Mouse (Mus musculus) limb, embryonic 11.5 days (tissue): ENCODE measurements around the gene Rhd. TPM values are rescaled to one million over a fixed set of nuclear protein-coding genes. Genes with fewer than 3 reads are reported as not detected.

Source experiments
- ATAC-seq: fragments of 200-750 bp; cut with Nextera tagmentation; 2 replicates; pipeline ENCODE4 v1.8.0; 2017; ENCODE audit warnings: low read depth; ENCODE audit not compliant: insufficient number of reproducible peaks, low FRiP score, low TSS enrichment
- DNase-seq: peaks from one replicate; pipeline ENCODE4 v3.0.0-alpha.2; 2015; ENCODE audit warnings: low spot score
- H3K27ac ChIP-seq: fragments of 300-500 bp; sonication (generic); replicated peaks from 2 replicates; pipeline ENCODE4 v1.5.1; 2014; ENCODE audit warnings: low read depth, mild to moderate bottlenecking, low read length
- H3K27me3 ChIP-seq: fragments of 300-500 bp; sonication (generic); 2 replicates; pipeline ENCODE4 v1.6.1; 2014; ENCODE audit warnings: mild to moderate bottlenecking, low read length, mixed read lengths; ENCODE audit not compliant: control insufficient read depth, insufficient read depth
- H3K36me3 ChIP-seq: fragments of 300-500 bp; sonication (generic); 2 replicates; pipeline ENCODE4 v1.6.1; 2014; ENCODE audit warnings: mild to moderate bottlenecking, low read length, moderate library complexity, mixed read lengths; ENCODE audit not compliant: control insufficient read depth, insufficient read depth
- H3K4me1 ChIP-seq: fragments of 300-500 bp; sonication (generic); 2 replicates; pipeline ENCODE4 v1.6.1; 2014; ENCODE audit warnings: low read length, mixed read lengths; ENCODE audit not compliant: control insufficient read depth, insufficient read depth
- H3K4me2 ChIP-seq: fragments of 300-500 bp; sonication (generic); 2 replicates; pipeline ENCODE4 v1.6.1; 2014; ENCODE audit warnings: low read depth, mild to moderate bottlenecking, moderate library complexity; ENCODE audit not compliant: severe bottlenecking
- H3K4me3 ChIP-seq: fragments of 300-500 bp; sonication (generic); 2 replicates; pipeline ENCODE4 v1.5.1; 2014; ENCODE audit warnings: low read depth, low read length
- H3K9ac ChIP-seq: fragments of 300-500 bp; sonication (generic); 2 replicates; pipeline ENCODE4 v1.6.1; 2014; ENCODE audit warnings: mild to moderate bottlenecking, low read length
- H3K9me3 ChIP-seq: fragments of 300-500 bp; sonication (generic); 2 replicates; pipeline ENCODE4 v1.6.1; 2016; ENCODE audit warnings: low read length; ENCODE audit not compliant: control insufficient read depth
- WGBS: fragments of 180-500 bp; shearing (Covaris S2); extraction: QIAGEN DNeasy Blood & Tissue Kit; methylation state at CpG from one replicate; pipeline ENCODE4 v1.1.7; 2014; 5-methylcytosine and 5-hydroxymethylcytosine counted together
- polyA plus RNA-seq: library from polyadenylated mRNA; unstranded; fragments of >200 nt; fragmentation: Nextera tagmentation; extraction: Ambion mirVana; gene quantifications from 2 replicates; pipeline ENCODE4 v1.2.1, GENCODE M21; 2014

Rhd gene
- polyA plus RNA-seq, 1 experiment from 2014 or later: 14.8 TPM

- H3K36me3 ChIP-seq: no peaks in the 10 kb centered on the region
- H3K9me3 ChIP-seq: no peaks in the 10 kb centered on the region
- no peak overlapping the region for H3K27ac ChIP-seq
- H3K27me3 ChIP-seq: peaks cover 14% of the 10 kb centered on the region
- peaks cover 8% of the 10 kb centered on the region; the same call in 1 of the 2 replicates for H3K4me1 ChIP-seq
- 0 out of 2 replicates have a peak overlapping the region, but pooled peaks have one; percentile 10 for H3K4me3 ChIP-seq
- no peak overlapping the region for H3K9ac ChIP-seq
- peak overlapping the region; percentile 29; the same call in 1 of the 2 replicates for H3K4me2 ChIP-seq
- ATAC-seq: no peak
- DNase-seq: no peak
- 49% methylated on average over 7 of the region's 7 CpGs for WGBS
Measured at GRCm38 (mm10) chr4:134869815-134870375, 5.6 kb downstream of the Rhd start.

DNA sequence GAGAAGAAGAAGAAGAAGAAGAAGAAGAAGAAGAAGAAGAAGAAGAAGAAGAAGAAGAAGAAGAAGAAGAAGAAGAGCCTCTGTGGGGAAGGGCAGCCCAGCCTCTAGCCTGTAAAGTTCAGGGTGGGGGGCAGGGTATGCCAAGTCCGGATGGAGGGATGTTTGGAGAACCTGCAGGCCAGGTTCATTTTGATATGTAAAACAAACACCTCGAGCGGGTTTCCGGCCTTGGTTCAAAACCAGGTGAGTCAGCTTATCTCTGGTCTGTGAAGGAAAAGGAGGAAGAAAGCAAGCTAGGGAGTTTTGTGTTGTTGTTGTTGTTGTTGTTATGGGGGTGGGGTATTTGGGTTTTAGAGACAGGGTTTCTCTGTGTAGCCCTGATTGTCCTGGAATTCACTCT is 7.1 kb downstream of the Rhd start:
- Histone ChIP-seq H3K9ac (no peak overlapping the region), H3K4me2 (no peak overlapping the region), H3K27me3 (peaks cover 14% of the 10 kb centered on the region), H3K27ac (no peak overlapping the region), H3K4me1 (peaks cover 8% of the 10 kb centered on the region; the same call in 1 of the 2 replicates), H3K36me3 (no peaks in the 10 kb centered on the region), H3K9me3 (no peaks in the 10 kb centered on the region), H3K4me3 (no peak overlapping the region)
- no peak for DNase-seq
- WGBS: 36% methylated on average over 4 of the region's 4 CpGs
- ATAC-seq: no peak

DNA sequence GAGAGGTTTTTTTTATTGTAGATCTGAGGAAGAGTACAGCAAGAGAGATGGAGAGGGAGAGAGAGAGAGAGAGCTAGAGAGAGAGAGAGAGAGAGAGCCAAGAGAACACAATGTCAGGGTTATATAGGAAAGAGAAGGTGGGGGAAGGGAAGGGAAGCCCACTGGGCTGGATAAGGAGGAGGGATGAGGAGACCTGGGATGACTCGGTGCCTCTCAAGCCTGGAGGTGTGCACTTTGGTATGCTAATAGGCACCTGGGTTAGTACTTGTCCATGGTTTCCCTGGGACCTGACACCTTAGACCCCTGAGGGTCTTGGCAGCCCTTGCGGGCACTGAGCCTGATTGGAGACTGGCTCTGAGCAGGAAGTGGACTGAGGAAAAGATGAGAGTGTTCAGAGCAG is 7.6 kb downstream of the Rhd start:
- WGBS: 37% methylated on average over 2 of the region's 2 CpGs
- H3K27me3 ChIP-seq: peaks cover 14% of the 10 kb centered on the region
- H3K4me1 ChIP-seq: peaks cover 8% of the 10 kb centered on the region; the same call in 1 of the 2 replicates
- DNase-seq (no peak), ATAC-seq (no peak)
- no peak overlapping the region for H3K4me2 ChIP-seq
- H3K36me3 ChIP-seq: no peaks in the 10 kb centered on the region
- H3K27ac ChIP-seq: no peak overlapping the region
- H3K4me3 ChIP-seq: no peak overlapping the region
- H3K9me3 ChIP-seq: no peaks in the 10 kb centered on the region
- H3K9ac ChIP-seq: no peak overlapping the region

DNA sequence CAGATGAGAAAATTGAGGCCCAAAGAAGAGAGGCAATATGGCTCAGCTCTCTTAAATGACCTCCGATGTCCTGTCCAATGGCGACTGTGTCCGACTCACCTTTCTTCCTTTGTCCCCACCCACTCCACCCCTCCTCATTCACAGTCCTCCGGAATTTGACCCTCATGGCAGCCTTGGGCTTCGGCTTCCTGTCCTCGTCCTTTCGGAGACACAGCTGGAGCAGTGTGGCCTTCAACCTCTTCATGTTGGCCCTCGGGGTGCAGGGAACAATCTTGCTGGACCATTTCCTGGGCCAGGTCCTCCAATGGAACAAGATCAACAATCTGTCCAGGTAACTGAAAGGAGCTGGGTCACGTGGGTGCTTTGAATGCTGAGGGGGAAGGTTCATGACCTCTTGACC is 11.8 kb downstream of the Rhd start:
- DNase-seq (no peak), ATAC-seq (no peak)
- Histone ChIP-seq H3K36me3 (no peaks in the 10 kb centered on the region), H3K9ac (no peak overlapping the region), H3K27me3 (no peaks in the 10 kb centered on the region), H3K27ac (no peak overlapping the region), H3K4me2 (no peak overlapping the region), H3K4me3 (no peak overlapping the region), H3K9me3 (no peaks in the 10 kb centered on the region), H3K4me1 (no peaks in the 10 kb centered on the region)
- 90% methylated on average over 9 of the region's 9 CpGs for WGBS

GRCm38 (mm10) chr4:134879410-134879981 is 15.2 kb downstream of the Rhd start:
- Histone ChIP-seq H3K4me2 (peak overlapping the region; percentile 52), H3K9me3 (no peaks in the 10 kb centered on the region), H3K27ac (no peak overlapping the region), H3K4me1 (no peaks in the 10 kb centered on the region), H3K36me3 (no peaks in the 10 kb centered on the region; the same call in 1 of the 2 replicates), H3K4me3 (peak overlapping the region; percentile 19), H3K27me3 (no peaks in the 10 kb centered on the region), H3K9ac (no peak overlapping the region)
- 2% methylated on average over 17 of the region's 17 CpGs for WGBS
- ATAC-seq (no peak), DNase-seq (peak; percentile 83)

DNA sequence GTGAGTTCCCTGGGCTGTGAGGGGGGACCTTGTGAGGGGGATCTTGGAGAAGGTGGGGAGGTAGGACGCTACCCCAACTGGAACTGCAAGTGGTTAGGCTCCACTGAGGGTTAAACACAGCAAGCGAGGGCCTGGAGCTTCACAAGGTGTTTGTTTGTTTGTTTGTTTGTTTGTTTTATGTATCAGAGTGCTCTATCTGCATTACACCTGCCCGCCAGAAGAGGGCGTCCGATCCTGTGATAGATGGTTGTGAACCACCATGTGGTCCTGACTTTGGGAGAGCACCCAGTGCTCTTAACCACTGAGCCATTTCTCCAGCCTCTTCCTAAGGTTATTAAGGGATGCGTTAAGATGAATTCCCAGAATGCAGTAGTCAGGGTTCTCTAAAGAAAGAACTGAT is 15.7 kb downstream of the Rhd start:
- DNase-seq (peak; percentile 33), ATAC-seq (no peak)
- H3K27me3 ChIP-seq: no peaks in the 10 kb centered on the region
- no peaks in the 10 kb centered on the region for H3K4me1 ChIP-seq
- H3K36me3 ChIP-seq: no peaks in the 10 kb centered on the region; the same call in 1 of the 2 replicates
- H3K9me3 ChIP-seq: no peaks in the 10 kb centered on the region
- H3K27ac ChIP-seq: no peak overlapping the region
- 0 out of 2 replicates have a peak overlapping the region, but pooled peaks have one; percentile 19 for H3K4me3 ChIP-seq
- H3K9ac ChIP-seq: no peak overlapping the region
- H3K4me2 ChIP-seq: peak overlapping the region; percentile 52
- 34% methylated on average over 6 of the region's 6 CpGs for WGBS

DNA sequence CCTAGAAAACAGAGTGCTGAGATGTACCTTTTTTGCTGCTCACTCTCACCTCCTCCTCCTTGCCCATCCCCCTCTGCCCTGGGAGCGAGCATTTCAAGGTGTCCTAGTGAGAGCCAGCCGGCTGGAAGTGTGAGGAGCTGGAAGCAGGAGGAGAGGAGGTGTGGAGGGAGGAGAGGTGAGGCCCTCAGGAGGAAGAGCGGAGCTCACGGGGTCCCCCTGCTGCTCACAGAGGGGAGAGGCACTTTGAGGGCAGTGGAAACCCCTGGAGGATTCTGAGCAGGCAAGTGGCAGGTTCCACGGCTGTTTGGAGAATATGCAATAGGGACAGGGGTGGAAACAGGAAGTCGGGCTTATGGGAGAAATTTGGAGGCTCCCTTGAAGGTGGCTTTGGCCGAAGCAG is 18.9 kb downstream of the Rhd start:
- H3K27me3 ChIP-seq: no peaks in the 10 kb centered on the region
- ATAC-seq (no peak), DNase-seq (peak; percentile 62)
- no peak overlapping the region for H3K27ac ChIP-seq
- H3K36me3 ChIP-seq: no peaks in the 10 kb centered on the region; the same call in 1 of the 2 replicates
- H3K4me1 ChIP-seq: no peaks in the 10 kb centered on the region
- no peaks in the 10 kb centered on the region for H3K9me3 ChIP-seq
- no peak overlapping the region for H3K9ac ChIP-seq
- H3K4me2 ChIP-seq: no peak overlapping the region
- H3K4me3 ChIP-seq: no peak overlapping the region
- 31% methylated on average over 7 of the region's 7 CpGs for WGBS

GRCm38 (mm10) chr4:134883808-134884207 is 19.5 kb downstream of the Rhd start:
- WGBS: 92% methylated on average over 10 of the region's 10 CpGs
- H3K4me3 ChIP-seq: no peak overlapping the region
- ATAC-seq: no peak
- H3K4me2 ChIP-seq: no peak overlapping the region
- H3K9ac ChIP-seq: no peak overlapping the region
- no peaks in the 10 kb centered on the region for H3K9me3 ChIP-seq
- no peak overlapping the region for H3K27ac ChIP-seq
- DNase-seq: no peak
- no peaks in the 10 kb centered on the region for H3K4me1 ChIP-seq
- H3K27me3 ChIP-seq: no peaks in the 10 kb centered on the region
- H3K36me3 ChIP-seq: no peaks in the 10 kb centered on the region; the same call in 1 of the 2 replicates
